Mouse (Mus musculus) adrenal gland, postnatal 36 days (tissue): ENCODE data around the gene Crcp. TPM values are rescaled to one million over a fixed set of nuclear protein-coding genes. Genes with fewer than 3 reads are reported as not detected.

Source experiments
- DNase-seq, 2 experiments: peaks; one replicate each; pipeline ENCODE4 v3.0.0; 2021; ENCODE audit warnings: mixed read lengths in 1 of 2
- long read RNA-seq, 2 experiments: library from polyadenylated mRNA; stranded (forward); transcript quantifications; one replicate each; pipeline ENCODE4 v2.0.0; 2021; ENCODE audit warnings: borderline sequencing depth in 2 of 2
- total RNA-seq, 2 experiments: library from RNA; stranded (reverse); gene quantifications; 2 replicates each; pipeline ENCODE4 v1.2.3; 2021

The Crcp gene
- total RNA-seq: 10 to 100 TPM; 27.2 to 39.6 TPM
- long read RNA-seq, experiment 1, transcript Crcp-201 (6 exons, 1,492 nt): major isoform, 45 of 61 reads
- long read RNA-seq, experiment 1, partial matches to known transcripts: 2 of 61 reads
- long read RNA-seq, experiment 1, other reads (novel, unspliced or antisense): 10 of 61 reads
- long read RNA-seq, experiment 2, transcript Crcp-201 (6 exons, 1,492 nt): major isoform, 20 of 24 reads
- long read RNA-seq, experiment 2, partial matches to known transcripts: 0 of 24 reads
- long read RNA-seq, experiment 2, other reads (novel, unspliced or antisense): 4 of 24 reads

GRCm38 (mm10) chr5:130029142-130029897 lies at the start of gene Crcp, which contains the start of gene Asl:
Gene Crcp, plus strand, starts transcription at chr5:130029290.
Gene Asl, minus strand, starts transcription at chr5:130029247.
- peak; percentile 91 to 93 for DNase-seq

GRCm38 (mm10) chr5:129980216-129980615 lies 48.9 kb upstream of the Crcp start:
- DNase-seq: no peak

GRCm38 (mm10) chr5:129989376-129989775 lies 39.7 kb upstream of the Crcp start:
- DNase-seq: peak; percentile 47 to 55

GRCm38 (mm10) chr5:129991898-129992297 lies 37.2 kb upstream of the Crcp start:
- no peak for DNase-seq

- no peak for DNase-seq
Measured at GRCm38 (mm10) chr5:129993374-129993773, 35.7 kb upstream of the Crcp start.

- no peak for DNase-seq
Measured at GRCm38 (mm10) chr5:129994989-129995388, 34.1 kb upstream of the Crcp start.

- no peak for DNase-seq
Measured at GRCm38 (mm10) chr5:129997700-129998099, 31.4 kb upstream of the Crcp start.

GRCm38 (mm10) chr5:129999097-129999496 lies 30.0 kb upstream of the Crcp start:
- peak; percentile 59 to 62 for DNase-seq

GRCm38 (mm10) chr5:130000735-130001134 lies 28.4 kb upstream of the Crcp start:
- DNase-seq: no peak

GRCm38 (mm10) chr5:130001356-130001987 lies 27.6 kb upstream of the Crcp start:
- DNase-seq: no peak

GRCm38 (mm10) chr5:130002301-130003146 lies 26.6 kb upstream of the Crcp start, which contains the start of gene Gusb:
Gene Gusb, minus strand, starts transcription at chr5:130003049.
- peak; percentile 91 to 92 for DNase-seq

- DNase-seq: no peak
Measured at GRCm38 (mm10) chr5:130003229-130003628, 25.9 kb upstream of the Crcp start.

GRCm38 (mm10) chr5:130007344-130007743 lies 21.7 kb upstream of the Crcp start:
- DNase-seq: no peak

GRCm38 (mm10) chr5:130008034-130008590 lies 21.0 kb upstream of the Crcp start:
- no peak for DNase-seq

- DNase-seq: no peak
Measured at GRCm38 (mm10) chr5:130009784-130010183, 19.3 kb upstream of the Crcp start.

- DNase-seq: no peak
Measured at GRCm38 (mm10) chr5:130010961-130011360, 18.1 kb upstream of the Crcp start.

GRCm38 (mm10) chr5:130015104-130015503 lies 14.0 kb upstream of the Crcp start:
- no peak for DNase-seq

GRCm38 (mm10) chr5:130019461-130019860 lies 9.6 kb upstream of the Crcp start:
- no peak for DNase-seq

- no peak for DNase-seq
Measured at GRCm38 (mm10) chr5:130021361-130021966, 7.6 kb upstream of the Crcp start.

GRCm38 (mm10) chr5:130022366-130022765 lies 6.7 kb upstream of the Crcp start:
- no peak for DNase-seq
